Mouse (Mus musculus) spleen, embryonic (tissue): ENCODE measurements around the gene Antxrl.

Experiments
- CTCF ChIA-PET: fragments of 350-600 bp; sonication (Branson Sonifier 250); formaldehyde crosslinking; loops from one replicate; lab custom pipeline; 2022; lab: Charles Lee

Antxrl gene

DNA sequence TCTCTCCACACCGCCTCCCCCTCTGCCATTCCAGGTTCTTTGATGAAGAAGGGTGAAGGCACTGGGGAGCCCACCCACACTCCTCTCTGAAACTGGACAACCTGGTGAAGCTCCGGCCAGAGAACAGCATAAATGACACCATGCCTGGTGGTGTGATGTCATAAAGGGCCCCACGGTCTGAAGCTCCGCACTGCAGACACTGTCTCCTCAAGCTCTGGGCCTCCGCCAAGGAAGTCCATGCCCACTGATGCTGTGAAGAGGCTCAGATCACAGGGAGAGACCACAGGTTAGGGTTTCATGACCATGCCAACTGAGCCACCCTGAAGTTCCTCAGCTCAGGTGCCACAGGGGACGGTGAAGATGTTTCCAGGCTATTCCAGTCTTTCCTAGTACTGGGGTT lies at the start of gene Antxrl:
Gene Antxrl, plus strand, starts transcription at position 192 of the 400 bp plus-strand sequence.
- CTCF ChIA-PET, result no interaction called here

DNA sequence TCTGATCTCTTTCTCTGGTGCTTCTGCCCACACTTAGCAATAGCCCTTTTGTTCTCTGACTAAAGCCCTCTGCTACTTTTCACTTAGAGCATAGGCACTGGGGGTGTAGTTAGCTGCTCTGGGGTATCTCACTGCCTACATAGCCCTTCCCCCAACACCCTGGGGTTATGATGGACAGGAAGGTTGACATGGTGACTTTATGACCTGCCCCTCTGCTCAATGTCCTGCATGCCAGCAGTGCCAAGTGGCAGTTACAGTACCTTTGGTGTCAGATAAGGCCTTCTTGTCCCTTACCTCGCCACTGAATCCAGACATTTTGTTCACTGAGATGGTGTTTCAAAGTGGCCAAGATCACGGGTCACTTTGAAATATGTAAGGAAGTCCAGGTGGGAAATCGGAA lies 37.4 kb upstream of the Antxrl start, which contains the start of gene Gm30083:
Gene Gm30083, minus strand, starts transcription at position 120 of the 400 bp plus-strand sequence.
- CTCF ChIA-PET, result no interaction called here

DNA sequence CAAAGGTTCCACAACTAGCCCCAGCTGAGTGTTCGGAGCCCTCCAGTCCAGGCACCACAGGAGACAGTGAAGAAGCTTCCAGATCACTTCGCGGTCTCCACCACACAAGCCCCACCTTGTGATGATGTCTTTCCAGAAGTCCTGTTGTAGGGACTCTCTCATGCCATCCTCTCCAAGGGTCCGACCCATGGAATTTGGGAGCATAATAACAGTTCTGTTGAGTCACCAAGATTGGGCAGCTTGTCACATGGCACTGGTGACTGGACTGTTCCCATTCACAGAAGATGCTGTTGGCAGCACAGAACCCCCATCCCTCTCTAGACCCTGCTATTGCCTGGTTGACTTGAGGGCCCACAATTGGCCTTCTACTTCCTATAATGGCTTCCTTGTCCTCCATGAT lies 36.1 kb upstream of the Antxrl start, which contains the start of gene Gm5460:
Gene Gm5460, plus strand, starts transcription at position 378 of the 400 bp plus-strand sequence.
- CTCF ChIA-PET, result no interaction called here

DNA sequence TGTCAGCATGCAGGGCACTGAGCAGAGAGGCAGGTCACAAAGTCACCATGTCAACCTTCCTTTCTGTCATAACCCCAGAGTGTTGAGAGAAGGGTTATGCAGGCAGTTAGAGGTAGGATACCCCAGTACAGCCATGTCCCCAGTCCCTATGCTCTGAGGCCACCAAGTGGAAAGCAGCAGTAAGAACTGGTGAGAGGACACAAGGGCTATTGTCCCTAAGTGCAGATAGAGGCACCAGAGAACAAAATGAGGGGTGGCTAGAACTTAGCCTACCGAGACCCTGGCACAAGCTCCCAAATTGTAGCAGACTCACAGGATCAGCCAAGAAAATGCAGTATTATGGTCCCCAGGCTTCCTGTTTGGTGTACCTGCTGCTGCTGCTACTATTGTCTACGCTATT lies 35.6 kb upstream of the Antxrl start:
- CTCF ChIA-PET, result no interaction called here

DNA sequence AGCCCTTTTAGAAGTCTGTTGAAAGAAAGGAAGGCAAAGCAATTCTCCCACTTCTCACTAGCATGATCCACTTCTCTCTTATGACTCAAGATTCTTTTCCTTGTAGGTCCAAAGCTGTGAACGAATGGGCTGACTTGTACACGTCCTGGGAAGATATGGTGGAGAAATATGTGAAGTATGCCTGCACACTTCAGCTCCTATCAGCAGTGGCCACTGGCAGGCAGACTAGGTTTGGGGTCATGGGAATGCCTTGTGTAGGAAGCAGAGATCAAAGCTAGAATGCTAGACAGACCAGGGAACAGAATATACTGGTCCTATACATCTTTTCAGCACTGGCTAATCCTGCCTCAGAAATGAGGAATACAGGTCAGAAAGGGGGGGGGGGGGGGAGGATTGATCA lies 25.8 kb upstream of the Antxrl start:
- CTCF ChIA-PET, result no interaction called here

DNA sequence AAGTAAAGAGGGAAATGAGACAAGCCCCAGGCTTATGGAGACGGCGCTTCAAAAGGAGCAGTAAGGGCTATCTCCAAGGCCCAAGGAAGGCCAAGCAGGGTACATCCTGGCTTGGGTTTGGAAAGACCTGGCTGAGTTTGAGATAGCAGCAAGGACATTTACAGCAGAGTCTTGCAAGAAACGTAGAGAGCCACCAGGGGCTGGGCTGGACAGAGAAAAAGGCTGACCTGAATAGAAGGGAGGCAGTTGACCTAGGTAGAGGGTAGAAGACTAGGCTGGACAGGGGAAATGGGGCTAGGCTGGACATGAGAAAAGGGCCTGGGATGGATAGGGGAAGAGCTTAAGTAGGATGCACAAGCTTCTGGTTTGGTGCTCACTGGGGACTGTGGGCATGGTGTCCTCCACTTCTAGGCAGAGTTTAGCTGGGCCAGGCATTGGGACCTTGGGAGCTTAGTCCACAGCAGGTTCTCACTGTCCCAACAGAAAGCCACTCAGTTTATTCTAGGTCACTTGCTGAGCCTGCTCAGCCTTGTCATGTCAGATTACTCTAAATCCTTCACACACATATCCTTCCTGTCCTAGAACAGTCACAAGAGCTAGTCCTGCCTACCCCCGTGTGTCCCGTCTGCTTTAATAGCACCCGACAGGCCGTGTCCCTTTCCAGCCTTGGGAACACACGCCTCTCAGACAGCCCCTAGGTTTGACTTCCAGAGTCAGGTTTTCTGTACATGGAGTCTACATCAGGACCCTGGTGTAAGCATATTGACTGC lies 18.5 kb upstream of the Antxrl start:
- CTCF ChIA-PET, result no interaction called here

DNA sequence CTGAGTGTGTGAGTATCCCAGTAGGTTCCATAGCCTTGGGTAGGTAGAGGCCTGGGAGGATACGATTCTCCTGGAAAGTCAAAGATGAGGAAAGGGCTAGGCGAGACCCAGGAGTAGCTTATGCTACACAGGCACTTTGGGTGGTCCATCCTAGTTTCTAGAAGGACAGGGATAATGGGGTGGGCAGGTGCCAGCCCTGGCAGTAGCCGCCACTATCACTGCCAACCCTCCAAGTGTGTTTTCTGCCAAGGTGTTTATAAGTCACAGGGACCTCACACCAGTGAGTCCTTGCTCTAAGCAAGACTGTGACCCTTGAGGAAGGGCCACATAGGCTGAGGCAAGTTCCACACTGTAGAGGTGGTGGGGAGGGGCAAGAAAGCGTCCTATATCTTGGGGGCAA lies 11.3 kb upstream of the Antxrl start:
- CTCF ChIA-PET, result no interaction called here

DNA sequence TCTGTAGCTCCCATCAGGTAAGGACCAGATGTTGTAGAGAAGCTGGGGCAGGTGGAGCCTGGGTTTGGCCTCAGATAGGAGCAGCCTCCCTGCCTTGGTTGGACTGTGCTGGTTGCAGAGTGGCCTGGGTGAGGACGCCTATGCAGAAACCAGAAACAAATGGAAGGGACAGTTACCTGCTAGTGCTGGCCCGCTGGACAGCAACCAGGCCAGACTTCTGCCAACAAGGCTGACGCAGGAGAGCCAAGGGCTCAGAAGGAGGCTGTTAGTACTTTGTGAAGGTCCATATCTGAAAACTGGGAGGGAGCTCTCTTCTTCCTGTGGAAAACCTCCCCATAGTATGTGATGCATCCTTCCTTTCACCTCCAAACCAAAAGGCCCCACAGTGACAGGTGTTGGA lies 9.2 kb upstream of the Antxrl start:
- CTCF ChIA-PET, result no interaction called here

DNA sequence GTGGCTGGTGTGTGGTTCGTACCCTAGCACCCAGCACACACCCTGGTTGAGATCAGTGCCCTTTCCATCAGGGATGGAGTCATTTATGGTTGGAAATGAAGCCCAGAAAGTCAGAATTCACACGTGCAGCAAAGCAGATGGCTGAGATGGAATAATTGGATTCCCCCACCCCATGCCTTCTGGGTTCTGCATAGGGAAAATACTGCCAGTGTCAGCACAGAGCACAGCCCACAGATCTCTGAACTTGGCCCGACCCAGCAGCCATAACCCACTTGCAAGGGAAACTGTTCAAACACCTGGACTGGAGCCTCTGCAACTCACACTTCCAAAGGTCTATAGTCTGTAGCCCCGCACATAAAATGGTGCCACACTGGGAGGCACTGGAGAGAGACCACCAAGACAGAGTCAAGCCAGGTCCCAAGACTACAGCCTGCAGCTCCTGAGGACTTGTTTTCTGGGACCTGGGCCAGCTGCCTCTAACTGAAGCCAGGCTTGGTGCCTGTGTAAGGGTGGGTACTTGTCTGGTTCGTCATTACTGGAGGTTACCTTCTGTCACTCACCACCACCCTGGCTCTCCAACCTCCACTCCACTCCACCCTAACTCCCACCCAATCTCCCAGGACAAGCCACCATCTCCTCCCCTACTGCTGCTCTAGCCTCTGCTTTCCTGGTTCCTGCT lies 2.3 kb upstream of the Antxrl start:
- CTCF ChIA-PET, result no interaction called here

DNA sequence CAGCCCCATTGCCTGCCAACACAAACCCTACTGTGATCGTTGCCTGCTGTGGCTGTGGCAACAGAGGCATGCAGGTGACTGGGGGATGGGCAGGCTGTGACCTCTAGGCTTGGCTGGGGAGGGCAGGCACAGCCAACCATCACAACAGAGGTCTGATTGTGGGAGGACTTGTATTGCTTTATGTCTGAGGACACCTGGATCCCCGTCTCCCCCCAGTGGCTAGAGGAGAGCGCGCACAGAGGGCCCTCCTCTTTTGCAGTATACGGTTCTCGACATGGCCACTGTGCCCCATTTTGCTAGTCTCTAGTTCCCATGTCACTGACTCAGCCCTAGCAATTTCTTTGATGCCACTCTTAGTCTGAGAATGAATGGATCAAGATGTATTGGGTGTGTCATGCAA lies 19.2 kb downstream of the Antxrl start:
- CTCF ChIA-PET, result no interaction called here

DNA sequence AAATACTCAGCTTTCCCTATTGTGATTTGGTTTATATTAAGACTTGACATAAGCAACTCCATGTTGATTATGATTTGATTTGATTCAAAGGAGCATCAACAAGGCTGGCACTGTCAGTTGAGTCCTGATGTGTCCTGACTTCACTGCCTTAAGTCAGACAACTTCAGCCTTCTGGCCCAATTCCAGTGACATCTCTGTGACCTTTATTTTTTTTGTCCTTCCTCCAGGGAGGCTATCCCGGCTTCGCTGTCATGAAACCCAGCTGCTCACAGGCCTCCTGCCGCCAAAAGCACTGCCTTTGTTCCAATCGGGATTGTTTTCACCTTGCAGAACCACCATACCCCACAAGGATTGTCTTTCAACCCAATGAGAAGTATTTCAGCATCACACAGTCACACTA lies 22.8 kb downstream of the Antxrl start:
- CTCF ChIA-PET, result no interaction called here

DNA sequence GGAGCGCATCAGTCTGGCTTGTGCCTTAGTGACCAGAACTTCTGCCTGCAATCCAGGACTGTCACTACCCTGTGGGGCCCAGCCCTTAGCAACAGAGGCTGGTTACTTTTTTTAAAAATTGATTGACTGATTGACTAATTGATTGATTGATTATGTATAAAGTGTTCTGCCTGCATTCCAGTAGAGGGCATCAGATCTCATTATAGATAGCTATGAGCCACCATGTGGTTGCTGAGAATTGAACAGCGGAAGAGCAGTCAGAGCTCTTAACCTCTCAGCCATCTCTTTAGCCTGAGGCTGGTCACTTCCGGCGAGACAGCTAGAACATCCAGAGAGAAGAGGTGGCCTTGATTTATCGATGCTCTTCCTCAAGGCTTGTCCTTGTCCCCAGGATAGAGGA lies 24.7 kb downstream of the Antxrl start:
- CTCF ChIA-PET, result no interaction called here

DNA sequence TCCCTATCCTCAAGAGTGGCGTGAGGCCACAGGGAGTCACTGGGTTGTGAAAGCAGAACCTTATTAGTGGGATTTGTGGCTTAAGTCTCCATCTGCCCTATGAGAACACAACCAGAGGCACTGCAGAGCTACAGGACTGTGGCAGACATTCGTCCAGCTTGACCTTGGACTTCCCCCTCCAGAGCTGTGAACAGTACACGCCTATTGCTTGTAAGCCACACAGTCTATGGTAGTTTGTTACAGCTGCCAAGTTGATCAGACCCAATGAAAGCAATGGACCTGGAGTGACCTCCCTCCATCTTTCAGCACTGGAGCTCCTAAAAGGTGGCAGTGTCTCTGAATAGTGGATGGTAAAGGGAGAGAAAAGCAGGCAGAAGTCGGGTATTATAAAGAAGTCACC lies 25.8 kb downstream of the Antxrl start:
- CTCF ChIA-PET, result no interaction called here

DNA sequence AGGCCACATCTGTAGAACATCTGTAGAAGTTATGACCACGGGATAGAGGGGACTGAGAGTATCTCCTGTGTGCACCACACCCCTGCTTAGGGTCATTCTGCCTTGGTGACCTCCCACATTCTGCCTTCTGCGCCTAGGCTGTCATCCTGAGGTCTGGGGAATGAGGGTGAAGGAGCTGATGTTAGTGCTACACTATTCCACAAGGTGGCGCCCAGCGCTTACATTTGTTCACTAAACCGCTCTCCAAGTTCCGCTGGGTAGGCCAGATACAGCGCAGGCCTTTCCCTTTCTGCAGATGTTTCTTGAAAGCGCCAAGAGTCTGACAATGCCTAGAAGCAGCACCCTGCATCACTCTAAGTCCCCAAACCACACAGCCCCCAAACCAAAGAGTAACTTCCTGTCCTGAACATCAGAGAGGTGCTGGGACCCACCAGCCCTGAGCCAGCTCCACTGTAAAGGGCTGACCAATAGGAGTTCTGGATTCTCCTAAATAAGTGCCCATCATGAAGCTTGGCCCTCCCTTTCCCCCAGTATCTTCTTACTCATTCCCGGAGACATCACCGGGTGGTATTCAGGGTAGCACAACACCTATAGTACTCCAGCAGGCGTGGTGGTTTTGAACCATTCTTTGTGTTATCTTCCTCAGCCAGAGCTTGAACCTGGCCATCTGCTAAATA lies 28.0 kb downstream of the Antxrl start:
- CTCF ChIA-PET, result no interaction called here

DNA sequence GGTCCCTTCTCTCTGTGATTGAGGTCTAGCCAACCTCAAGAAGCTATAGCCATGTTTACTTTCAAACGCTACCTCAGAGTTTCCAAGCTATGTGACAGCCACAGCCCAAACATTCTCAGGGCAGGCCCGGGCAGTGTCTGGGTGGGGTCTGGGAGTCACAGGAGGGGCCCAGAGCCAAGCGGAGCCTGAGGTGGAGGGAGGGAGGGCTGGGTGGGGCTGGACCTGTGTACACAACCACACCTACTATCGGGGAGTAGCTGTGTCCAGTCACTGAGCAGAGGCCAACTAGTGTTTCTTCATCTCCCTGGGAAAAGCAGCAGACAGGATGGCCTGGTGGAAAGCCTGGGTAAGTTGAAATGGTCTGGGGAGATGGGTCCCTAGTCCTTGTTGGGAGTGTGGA lies 33.2 kb downstream of the Antxrl start, which contains the start of gene Anxa8:
Gene Anxa8, plus strand, starts transcription at position 251 of the 400 bp plus-strand sequence.
- CTCF ChIA-PET, result no interaction called here

DNA sequence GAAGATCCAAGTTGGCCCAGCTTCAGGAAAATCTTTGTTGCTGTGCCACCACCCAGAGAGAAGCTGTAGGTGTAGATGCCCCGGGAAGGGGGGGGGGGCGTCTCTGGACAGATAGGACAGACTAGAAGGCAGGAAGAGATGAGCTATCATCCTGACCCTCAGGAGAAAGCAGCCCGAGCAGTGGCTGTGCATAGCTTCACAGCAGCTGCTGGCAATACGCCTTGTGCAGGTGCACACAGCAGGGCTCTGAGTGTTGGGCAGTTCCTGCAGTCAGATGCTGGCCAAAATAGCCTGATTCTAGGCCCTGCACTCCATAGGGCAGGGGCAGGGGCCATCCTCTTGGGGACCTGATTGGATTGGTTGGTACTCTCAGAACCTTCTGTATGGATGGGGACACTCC lies 34.3 kb downstream of the Antxrl start:
- CTCF ChIA-PET, result no interaction called here

DNA sequence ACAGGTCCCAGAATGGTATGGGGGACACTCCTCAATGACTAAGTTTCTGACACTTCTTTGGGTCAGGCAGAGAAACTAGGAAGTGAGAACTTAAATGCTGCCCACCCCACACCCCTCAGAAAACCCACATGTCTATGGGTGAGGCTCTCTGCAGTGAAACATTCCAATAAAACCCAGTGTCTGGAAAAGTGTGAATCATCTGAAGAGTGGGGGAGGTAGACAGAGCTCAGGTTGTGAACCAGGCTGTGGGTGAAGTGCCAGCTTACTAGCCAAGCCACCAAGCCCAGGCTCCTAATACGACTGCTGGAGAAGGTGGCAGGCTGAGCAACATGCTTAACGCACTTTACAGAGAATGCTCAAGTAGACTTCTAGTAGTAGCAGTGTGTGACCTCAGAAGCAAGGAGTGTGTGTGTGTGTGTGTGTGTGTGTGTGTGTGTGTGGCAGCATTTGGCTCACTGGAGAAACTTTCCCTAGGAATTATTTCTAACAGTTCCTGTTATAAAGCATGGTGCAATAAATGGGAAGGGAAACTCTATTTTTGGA lies 35.4 kb downstream of the Antxrl start:
- CTCF ChIA-PET, result no interaction called here

DNA sequence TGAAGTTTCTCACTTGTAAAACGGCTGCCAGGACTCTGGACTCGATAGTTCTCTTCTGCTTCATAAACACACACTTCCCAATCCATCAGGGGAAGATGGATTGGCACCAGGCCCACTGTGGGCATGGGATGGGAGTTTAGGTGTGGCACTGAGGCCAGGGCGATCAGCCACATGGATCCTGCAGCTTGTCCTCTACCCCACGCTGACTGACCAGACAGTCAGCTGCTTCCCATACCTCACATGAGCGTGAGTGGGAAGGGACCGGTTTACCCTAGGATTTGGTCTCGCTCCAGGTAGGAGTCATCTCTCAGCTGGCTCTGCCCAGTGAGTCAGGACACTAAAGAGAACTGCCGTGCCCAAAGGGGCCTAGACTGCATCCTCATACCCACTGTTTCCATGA lies 37.3 kb downstream of the Antxrl start:
- CTCF ChIA-PET, result no interaction called here

DNA sequence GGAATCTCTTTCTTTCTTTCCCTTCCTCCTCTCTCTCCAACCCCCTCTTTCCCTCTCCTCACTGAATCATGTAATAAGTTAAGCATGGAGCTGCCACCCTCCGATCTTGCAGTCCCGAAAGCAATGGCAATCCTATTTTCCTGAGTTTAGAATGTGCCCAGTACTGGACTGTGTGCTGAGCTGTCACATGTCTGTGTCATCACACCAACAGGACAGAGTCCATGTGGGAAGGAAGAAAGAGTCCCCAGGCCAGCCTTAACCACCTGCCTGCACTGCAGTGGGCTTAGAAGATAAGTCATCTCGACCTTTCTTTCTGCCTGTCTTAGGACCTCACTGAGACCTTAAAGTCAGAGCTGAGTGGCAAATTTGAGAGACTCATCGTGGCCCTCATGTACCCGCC lies 39.0 kb downstream of the Antxrl start:
- CTCF ChIA-PET, result no interaction called here

DNA sequence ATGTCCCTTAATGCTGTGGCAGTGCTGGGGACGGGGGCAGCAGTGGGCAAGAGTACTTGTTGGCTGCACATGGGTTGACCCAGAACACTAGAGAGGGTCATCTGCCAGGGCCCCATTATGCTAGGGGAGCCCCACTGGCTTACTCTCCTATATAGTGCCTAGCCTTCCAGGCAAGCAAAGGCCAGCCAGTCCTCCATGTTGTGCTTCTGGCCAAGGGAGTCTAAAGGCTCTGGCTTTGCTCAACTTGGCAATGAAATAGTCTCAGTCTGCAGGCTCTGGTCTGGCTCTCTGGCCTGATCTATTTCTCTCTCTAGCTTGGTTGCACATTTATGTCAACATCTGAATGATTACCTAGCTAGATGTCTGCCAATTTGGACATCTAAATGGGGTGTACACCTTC lies 40.3 kb downstream of the Antxrl start:
- CTCF ChIA-PET, result no interaction called here

DNA sequence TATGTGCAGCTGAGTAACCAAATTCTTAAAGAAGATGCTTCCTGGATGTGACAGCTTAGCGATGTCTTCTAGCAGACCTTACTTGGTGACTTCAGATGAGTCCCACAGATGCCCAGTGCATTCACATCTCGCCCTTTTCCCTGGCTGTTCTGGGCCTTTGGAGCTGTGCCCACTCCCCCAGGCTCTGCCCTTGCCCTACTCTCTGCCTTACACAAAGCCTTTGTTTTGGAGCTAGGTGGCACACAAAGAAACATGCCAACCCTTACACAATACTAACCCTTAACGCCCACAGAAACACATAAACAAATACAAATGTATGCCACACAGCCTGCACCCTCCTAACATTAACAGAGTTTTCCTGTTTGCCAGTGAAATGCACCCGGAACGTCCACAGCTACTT lies 43.7 kb downstream of the Antxrl start:
- CTCF ChIA-PET, result no interaction called here

DNA sequence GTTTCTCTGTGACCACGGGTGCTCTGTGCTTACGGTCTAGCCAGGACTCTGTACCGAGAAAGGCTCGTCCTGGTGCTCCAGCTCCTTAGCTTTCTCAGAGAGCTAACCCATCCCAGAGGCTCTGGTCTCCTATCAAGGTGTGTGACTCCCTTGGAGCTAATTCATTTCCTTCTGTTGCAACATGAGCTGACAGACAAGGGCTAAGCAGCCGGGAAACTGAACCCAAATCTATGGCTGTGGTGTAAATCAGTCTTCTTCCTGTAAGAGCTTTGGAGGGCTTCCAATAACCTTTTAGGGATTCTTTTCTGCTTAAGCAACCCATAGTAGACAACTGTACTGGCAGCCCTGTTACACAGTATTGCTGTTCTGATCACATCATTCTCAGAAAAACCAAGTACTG lies 50.1 kb downstream of the Antxrl start, which contains the start of gene A630023A22Rik:
Gene A630023A22Rik, minus strand, starts transcription at position 154 of the 400 bp plus-strand sequence.
- CTCF ChIA-PET, result no interaction called here
